Mouse (Mus musculus): ENCODE results near the gene Olfr568. TPM values are rescaled to one million over a fixed set of nuclear protein-coding genes. Genes with fewer than 3 reads are reported as not detected.

Gene Olfr568
- not detected in 2 replicates for polyA plus RNA-seq (2012; rRNA removed)

GRCm38 (mm10) chr7:102876822-102877221 is at the start of gene Olfr568:
TSS of gene Olfr568 (plus strand) at chr7:102877122.
- no peaks in the 10 kb centered on the region for H3K27me3 ChIP-seq (ENCODE audit: control insufficient read depth, insufficient read depth, low read length)
- no peak for DNase-seq

DNA sequence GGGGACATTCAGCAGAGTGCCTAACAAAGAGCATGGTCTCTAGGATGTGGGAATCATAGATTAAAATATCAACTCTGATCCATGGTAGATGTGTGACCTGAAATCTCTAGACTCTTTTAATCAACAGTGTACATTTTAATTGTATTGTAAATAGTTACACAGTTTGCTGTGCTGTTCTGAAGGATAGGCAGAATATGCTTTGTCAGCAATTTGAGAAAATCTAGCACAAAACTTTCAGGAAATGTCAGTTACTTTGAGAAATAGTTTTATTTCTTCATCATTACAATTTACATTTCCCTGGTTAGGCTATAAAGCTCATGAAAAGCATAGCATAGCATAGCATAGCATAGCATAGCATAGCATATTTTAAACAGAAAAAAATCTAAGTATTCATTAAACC is 21.1 kb upstream of the Olfr568 start:
- no peaks in the 10 kb centered on the region for H3K4me1 ChIP-seq (replicated peaks; ENCODE audit: control insufficient read depth, insufficient read depth, low read length)
- H3K4me3 ChIP-seq (ENCODE audit: control insufficient read depth, insufficient read depth, low read length) = no peak overlapping the region
- H3K36me3 ChIP-seq (ENCODE audit: control insufficient read depth, insufficient read depth, low read length) = no peaks in the 10 kb centered on the region
- no peak for DNase-seq
- TF ChIP-seq CTCF (IDR thresholded peaks at IDR 0.05; ENCODE audit: borderline replicate concordance, control insufficient read depth, extremely low read depth, insufficient read depth, low read length, poor library complexity) (no peak), POLR2A (IDR thresholded peaks at IDR 0.05; ENCODE audit: control insufficient read depth, extremely low read depth, insufficient read depth, low read length, poor library complexity) (no peak)
- H3K27me3 ChIP-seq (ENCODE audit: control insufficient read depth, insufficient read depth, low read length) = no peaks in the 10 kb centered on the region
- no peak overlapping the region for H3K27ac ChIP-seq (ENCODE audit: control insufficient read depth, insufficient read depth, low read length)

More at GRCm38 (mm10) chr7:102876822-102877221, at the start of gene Olfr568:
- H3K4me3 ChIP-seq (ENCODE audit: control insufficient read depth, insufficient read depth, low read length) = no peak within 1 kb of the TSS
- H3K36me3 ChIP-seq (ENCODE audit: control insufficient read depth, insufficient read depth, low read length) = no peaks in the 10 kb centered on the region
- TF ChIP-seq CTCF (IDR thresholded peaks at IDR 0.05; ENCODE audit: borderline replicate concordance, control insufficient read depth, extremely low read depth, insufficient read depth, low read length, poor library complexity) = no peak
- no peak for TF ChIP-seq POLR2A (IDR thresholded peaks at IDR 0.05; ENCODE audit: control insufficient read depth, extremely low read depth, insufficient read depth, low read length, poor library complexity)
- H3K4me1 ChIP-seq (replicated peaks; ENCODE audit: control insufficient read depth, insufficient read depth, low read length) = no peaks in the 10 kb centered on the region
- H3K27ac ChIP-seq (ENCODE audit: control insufficient read depth, insufficient read depth, low read length) = no peak within 1 kb of the TSS

DNA sequence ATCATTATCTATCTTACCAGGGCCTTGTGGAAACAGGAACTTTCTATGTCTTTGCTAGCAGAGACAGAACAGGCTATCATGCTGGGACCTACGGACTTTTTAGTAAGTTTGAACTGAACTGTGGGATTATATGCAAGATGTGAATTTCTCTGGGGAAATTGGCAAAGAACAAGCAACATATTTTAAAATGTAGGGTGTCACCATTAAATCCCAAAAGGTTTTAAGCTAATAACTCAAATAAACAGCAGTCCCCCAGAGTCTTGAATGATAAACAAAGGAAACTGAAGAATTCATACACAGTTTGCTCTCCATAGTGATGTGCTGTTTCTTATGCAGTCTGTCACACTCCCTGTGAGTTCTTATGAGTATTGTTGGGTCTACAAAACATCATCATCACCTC is 18.3 kb upstream of the Olfr568 start, which contains the start of gene Olfr566:
Gene Olfr566 (minus strand): TSS at position 101 of the 400 bp plus-strand sequence.
- TF ChIP-seq CTCF (IDR thresholded peaks at IDR 0.05; ENCODE audit: borderline replicate concordance, control insufficient read depth, extremely low read depth, insufficient read depth, low read length, poor library complexity) = no peak
- no peak for TF ChIP-seq POLR2A (IDR thresholded peaks at IDR 0.05; ENCODE audit: control insufficient read depth, extremely low read depth, insufficient read depth, low read length, poor library complexity)

GRCm38 (mm10) chr7:102890782-102891181 is 13.9 kb downstream of the Olfr568 start, which contains the start of gene Olfr569:
TSS of gene Olfr569 (minus strand) at chr7:102890882.
- no peaks in the 10 kb centered on the region for H3K4me1 ChIP-seq (replicated peaks; ENCODE audit: control insufficient read depth, insufficient read depth, low read length)
- 82% methylated on average over 3 of the region's 3 CpGs for WGBS
- H3K4me3 ChIP-seq (ENCODE audit: control insufficient read depth, insufficient read depth, low read length) = no peak within 1 kb of the TSS
- DNase-seq = no peak
- no peaks in the 10 kb centered on the region for H3K36me3 ChIP-seq (ENCODE audit: control insufficient read depth, insufficient read depth, low read length)
- no peak within 1 kb of the TSS for H3K27ac ChIP-seq (ENCODE audit: control insufficient read depth, insufficient read depth, low read length)
- no peaks in the 10 kb centered on the region for H3K27me3 ChIP-seq (ENCODE audit: control insufficient read depth, insufficient read depth, low read length)
- TF ChIP-seq CTCF (IDR thresholded peaks at IDR 0.05; ENCODE audit: borderline replicate concordance, control insufficient read depth, extremely low read depth, insufficient read depth, low read length, poor library complexity) (no peak), POLR2A (IDR thresholded peaks at IDR 0.05; ENCODE audit: control insufficient read depth, extremely low read depth, insufficient read depth, low read length, poor library complexity) (no peak)

More for the DNA sequence above, 18.3 kb upstream of the Olfr568 start, which contains the start of gene Olfr566:
- Histone ChIP-seq H3K27me3 (ENCODE audit: control insufficient read depth, insufficient read depth, low read length) (no peaks in the 10 kb centered on the region), H3K4me1 (replicated peaks; ENCODE audit: control insufficient read depth, insufficient read depth, low read length) (no peaks in the 10 kb centered on the region), H3K27ac (ENCODE audit: control insufficient read depth, insufficient read depth, low read length) (no peak within 1 kb of the TSS), H3K4me3 (ENCODE audit: control insufficient read depth, insufficient read depth, low read length) (no peak within 1 kb of the TSS), H3K36me3 (ENCODE audit: control insufficient read depth, insufficient read depth, low read length) (no peaks in the 10 kb centered on the region)
- no peak for DNase-seq
- WGBS = 87% methylated on average over 1 of the region's 1 CpGs

DNA sequence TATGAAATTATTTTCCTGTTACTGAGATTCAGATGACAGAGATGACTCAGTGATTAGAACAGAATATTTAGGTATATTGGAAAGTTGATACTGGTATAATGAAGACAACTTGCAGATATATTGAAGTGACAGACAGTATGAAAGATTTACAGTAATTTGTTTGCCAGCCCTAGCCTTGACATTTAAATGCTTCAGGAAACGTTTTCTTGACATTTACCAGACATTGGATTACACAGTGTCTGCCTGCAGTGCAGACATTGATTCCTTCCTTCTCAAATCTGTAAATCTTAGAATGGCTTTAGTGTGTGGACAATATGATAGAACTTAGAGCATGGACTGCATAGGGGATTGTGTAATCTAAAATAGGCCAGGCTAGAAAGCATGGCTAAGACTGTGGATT is 38.3 kb downstream of the Olfr568 start:
- no peak overlapping the region for H3K27ac ChIP-seq (ENCODE audit: control insufficient read depth, insufficient read depth, low read length)
- 19% methylated on average over 1 of the region's 1 CpGs for WGBS

GRCm38 (mm10) chr7:102916405-102916804 is 39.5 kb downstream of the Olfr568 start:
- Histone ChIP-seq H3K27me3 (ENCODE audit: control insufficient read depth, insufficient read depth, low read length) (no peaks in the 10 kb centered on the region), H3K4me1 (replicated peaks; ENCODE audit: control insufficient read depth, insufficient read depth, low read length) (no peaks in the 10 kb centered on the region), H3K36me3 (ENCODE audit: control insufficient read depth, insufficient read depth, low read length) (no peaks in the 10 kb centered on the region), H3K4me3 (ENCODE audit: control insufficient read depth, insufficient read depth, low read length) (no peak overlapping the region), H3K27ac (ENCODE audit: control insufficient read depth, insufficient read depth, low read length) (no peak overlapping the region)
- WGBS = 87% methylated on average over 5 of the region's 5 CpGs
- TF ChIP-seq POLR2A (IDR thresholded peaks at IDR 0.05; ENCODE audit: control insufficient read depth, extremely low read depth, insufficient read depth, low read length, poor library complexity) (no peak), CTCF (IDR thresholded peaks at IDR 0.05; ENCODE audit: borderline replicate concordance, control insufficient read depth, extremely low read depth, insufficient read depth, low read length, poor library complexity) (no peak)
- no peak for DNase-seq

More for the DNA sequence above, 38.3 kb downstream of the Olfr568 start:
- Histone ChIP-seq H3K4me3 (ENCODE audit: control insufficient read depth, insufficient read depth, low read length) (no peak overlapping the region), H3K4me1 (replicated peaks; ENCODE audit: control insufficient read depth, insufficient read depth, low read length) (no peaks in the 10 kb centered on the region), H3K36me3 (ENCODE audit: control insufficient read depth, insufficient read depth, low read length) (no peaks in the 10 kb centered on the region), H3K27me3 (ENCODE audit: control insufficient read depth, insufficient read depth, low read length) (no peaks in the 10 kb centered on the region)
- TF ChIP-seq CTCF (IDR thresholded peaks at IDR 0.05; ENCODE audit: borderline replicate concordance, control insufficient read depth, extremely low read depth, insufficient read depth, low read length, poor library complexity) (no peak), POLR2A (IDR thresholded peaks at IDR 0.05; ENCODE audit: control insufficient read depth, extremely low read depth, insufficient read depth, low read length, poor library complexity) (no peak)
- no peak for DNase-seq

Data from thymus, adult 2 months (tissue).